Mouse (Mus musculus): ENCODE measurements around the gene Rnf187.

Gene Rnf187

GRCm38 (mm10) chr11:58903511-58904409 lies 35.0 kb downstream of the Rnf187 start, which contains the start of gene Zfp39:
Gene Zfp39 (minus strand): TSS chr11:58904225.
- DNase-seq (ENCODE audit: low read depth in 1 of 2, low spot score in 2 of 2): peak; percentile 70 to 90

- DNase-seq (ENCODE audit: low read depth in 1 of 2, low spot score in 2 of 2): no peak
These were observed 37.6 kb downstream of the Rnf187 start for GRCm38 (mm10) chr11:58901080-58901479.

- DNase-seq (ENCODE audit: low read depth in 1 of 2, low spot score in 2 of 2): no peak
These were observed 41.2 kb downstream of the Rnf187 start for GRCm38 (mm10) chr11:58897485-58897884.

- DNase-seq (ENCODE audit: low read depth in 1 of 2, low spot score in 2 of 2): no peak
These were observed 44.3 kb downstream of the Rnf187 start for GRCm38 (mm10) chr11:58894456-58894855.

- DNase-seq (ENCODE audit: low read depth in 1 of 2, low spot score in 2 of 2): no peak
These were observed 48.2 kb downstream of the Rnf187 start for GRCm38 (mm10) chr11:58890511-58890910.

- DNase-seq (ENCODE audit: low read depth in 1 of 2, low spot score in 2 of 2): no peak
These were observed 55.0 kb downstream of the Rnf187 start for GRCm38 (mm10) chr11:58883756-58884155.

All from monocyte, adult 2 months (primary cell).